In the genomic region with DNA sequence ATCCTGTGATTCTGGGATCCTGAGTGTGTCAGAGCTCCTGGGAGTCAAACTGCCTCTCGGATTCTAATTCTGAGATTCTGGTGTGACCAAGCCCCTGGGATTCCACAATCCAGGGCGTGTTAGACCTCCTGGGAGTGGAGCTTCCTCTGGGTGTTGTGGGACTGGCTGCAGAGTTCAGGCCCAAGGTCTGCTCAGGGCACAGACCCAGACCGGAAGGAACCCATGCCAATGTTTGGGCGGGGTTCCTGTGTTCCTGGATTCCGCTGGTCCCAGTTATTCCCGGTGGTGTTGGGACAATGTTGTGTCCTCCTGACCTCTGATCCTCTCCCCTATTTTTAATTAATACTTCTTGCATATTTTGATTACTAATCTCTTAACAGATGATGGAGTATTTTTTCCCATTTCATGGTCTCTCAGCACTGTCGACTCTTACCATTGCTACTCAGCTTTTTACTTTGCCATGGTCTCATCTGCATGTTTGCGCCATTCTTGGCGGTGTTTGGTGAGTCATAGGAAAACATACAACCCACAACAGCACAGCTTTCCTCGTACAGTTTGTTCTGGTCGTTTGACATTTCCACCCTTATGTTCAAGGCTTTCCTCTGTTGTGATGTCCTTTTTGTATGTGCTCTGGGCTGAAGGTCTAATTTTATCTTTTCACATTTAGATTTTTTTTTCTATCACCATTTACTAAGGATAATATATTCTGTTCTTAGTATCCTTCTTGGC, we compare ENCODE assay signal across 12 mouse cellular contexts. TPM values are rescaled to one million over a fixed set of nuclear protein-coding genes. Genes with fewer than 3 reads are reported as not detected.
DNase-seq lines count a peak whose midpoint lies in the region; ATAC-seq lines count a peak whose summit lies in the region.
"Had no signal": no experiment of that assay in that cellular context is flagged by ENCODE, and none has a peak within 500 bp of the region (broad histone marks: within the 10 kb centered on the region; RNA-seq: fewer than 3 reads in every experiment).

No protein-coding gene starts in this region.

- H3K9me3 ChIP-seq in kidney, embryonic 15.5 days (replicated peaks): no peaks in the 10 kb centered on the region
- H3K9me3 ChIP-seq: neural tube, embryonic 15.5 days had no signal

- no peak overlapping the region for H3K9ac ChIP-seq in kidney, embryonic 15.5 days
- H3K9ac ChIP-seq: neural tube, embryonic 15.5 days had no signal

- no peaks in the 10 kb centered on the region for H3K27me3 ChIP-seq in kidney, embryonic 15.5 days
- H3K27me3 ChIP-seq: neural tube, embryonic 15.5 days had no signal

- H3K4me3 ChIP-seq in kidney, embryonic 15.5 days (replicated peaks): no peak overlapping the region
- H3K4me3 ChIP-seq: neural tube, embryonic 15.5 days had no signal

- H3K36me3 ChIP-seq in kidney, embryonic 15.5 days: 0 out of 2 replicates have a peak, but pooled peaks cover 4% of the 10 kb centered on the region
- H3K36me3 ChIP-seq: neural tube, embryonic 15.5 days had no signal

- no peak for ATAC-seq in kidney, embryonic 15.5 days (replicated peaks; ENCODE audit: low FRiP score)
- ATAC-seq in CD4-positive, CD25-positive, alpha-beta regulatory T cell, adult 4 months: no peak
- ATAC-seq in monocyte, adult 5-6 weeks (replicated peaks; ENCODE audit: insufficient number of reproducible peaks, low FRiP score, low TSS enrichment, poor library complexity, severe bottlenecking): no peak
- ATAC-seq in megakaryocyte, adult 5-6 weeks (ENCODE audit: poor library complexity, severe bottlenecking): no peak

- 80% methylated on average over 11 of the region's 11 CpGs for WGBS in kidney, embryonic 15.5 days

- H3K27ac ChIP-seq in kidney, embryonic 15.5 days: no peak overlapping the region
- H3K27ac ChIP-seq: macrophage; neural tube, embryonic 15.5 days had no signal

- H3K4me2 ChIP-seq in kidney, embryonic 15.5 days: no peak overlapping the region
- H3K4me2 ChIP-seq: neural tube, embryonic 15.5 days had no signal

- H3K4me1 ChIP-seq in kidney, embryonic 15.5 days: no peaks in the 10 kb centered on the region
- H3K4me1 ChIP-seq: neural tube, embryonic 15.5 days had no signal

- peak; percentile 74 for DNase-seq in kidney, adult 18-20 months
- DNase-seq in adrenal gland, postnatal 36 days: peak; percentile 77 to 79
- DNase-seq in kidney, adult 8-10 months: peak; percentile 64 to 67
- peak; percentile 50 for DNase-seq in ovary, postnatal 36 days (ENCODE audit: low spot score)

RNA-seq across cellular contexts. Expression of gene Gm34653, which starts 10.6 kb away (rescaled TPM):
- 0.16 TPM in 1 of 2 replicates, not detected in the other for polyA plus RNA-seq in kidney, embryonic 15.5 days (2015; fragmentation: Nextera tagmentation; extraction: Ambion mirVana)
- not detected for total RNA-seq in adrenal gland, postnatal 36 days (2021)
- polyA plus RNA-seq in CD4-positive, CD25-positive, alpha-beta regulatory T cell, adult 4 months (2017; shearing (Covaris generic)): not detected
- total RNA-seq in monocyte, adult 5-6 weeks (2017): not detected in 3 replicates
- total RNA-seq in megakaryocyte, adult 5-6 weeks (2015): not detected in 2 replicates
- total RNA-seq in megakaryocyte, adult 5-6 weeks (2017): not detected in 2 replicates
- total RNA-seq: layer of hippocampus, postnatal 14 days had no signal
- polyA plus RNA-seq: heart, embryonic 14.5 days; macrophage; neural tube, embryonic 15.5 days had no signal

RNA-seq across cellular contexts. Expression of gene Fbxw2, which starts 17.3 kb away (rescaled TPM):
- polyA plus RNA-seq in kidney, embryonic 15.5 days (2015; fragmentation: Nextera tagmentation; extraction: Ambion mirVana): 79.3 and 82.0 TPM in 2 replicates
- total RNA-seq in adrenal gland, postnatal 36 days (2021): 10 to 100 TPM; 71.5 to 71.6 TPM
- 10 to 100 TPM; 72.6 to 91.8 TPM for polyA plus RNA-seq in CD4-positive, CD25-positive, alpha-beta regulatory T cell, adult 4 months (2017; shearing (Covaris generic))
- total RNA-seq in monocyte, adult 5-6 weeks (2017): 116 to 145 TPM (median 118 TPM) in 3 replicates
- 48.9 and 56.0 TPM in 2 replicates for total RNA-seq in megakaryocyte, adult 5-6 weeks (2015)
- total RNA-seq in megakaryocyte, adult 5-6 weeks (2017): 66.2 TPM in 2 replicates

RNA-seq across cellular contexts. Expression of gene Cutal, which starts 30.8 kb away (rescaled TPM):
- 10.1 and 10.9 TPM in 2 replicates for polyA plus RNA-seq in kidney, embryonic 15.5 days (2015; fragmentation: Nextera tagmentation; extraction: Ambion mirVana)
- under 1 TPM; 0.20 to 0.86 TPM for total RNA-seq in adrenal gland, postnatal 36 days (2021)
- not detected for polyA plus RNA-seq in CD4-positive, CD25-positive, alpha-beta regulatory T cell, adult 4 months (2017; shearing (Covaris generic))
- not detected in 3 replicates for total RNA-seq in monocyte, adult 5-6 weeks (2017)
- total RNA-seq in megakaryocyte, adult 5-6 weeks (2015): not detected in 2 replicates
- total RNA-seq in megakaryocyte, adult 5-6 weeks (2017): not detected in 2 replicates
- polyA plus RNA-seq: macrophage had no signal

RNA-seq across cellular contexts. Expression of gene Psmd5, which starts 31.4 kb away (rescaled TPM):
- 116 and 128 TPM in 2 replicates for polyA plus RNA-seq in kidney, embryonic 15.5 days (2015; fragmentation: Nextera tagmentation; extraction: Ambion mirVana)
- 10 to 100 TPM; 38.4 to 44.6 TPM for total RNA-seq in adrenal gland, postnatal 36 days (2021)
- polyA plus RNA-seq in CD4-positive, CD25-positive, alpha-beta regulatory T cell, adult 4 months (2017; shearing (Covaris generic)): 10 to 100 TPM; 70.7 to 89.2 TPM
- total RNA-seq in monocyte, adult 5-6 weeks (2017): 18.7 to 33.4 TPM (median 20.4 TPM) in 3 replicates
- total RNA-seq in megakaryocyte, adult 5-6 weeks (2015): 40.2 and 51.6 TPM in 2 replicates
- 17.1 and 17.8 TPM in 2 replicates for total RNA-seq in megakaryocyte, adult 5-6 weeks (2017)

RNA-seq across cellular contexts. Expression of gene Rabepk, which starts 43.7 kb away (rescaled TPM):
- polyA plus RNA-seq in kidney, embryonic 15.5 days (2015; fragmentation: Nextera tagmentation; extraction: Ambion mirVana): 36.3 and 42.8 TPM in 2 replicates
- total RNA-seq in adrenal gland, postnatal 36 days (2021): 10 to 100 TPM; 27.6 to 29.7 TPM
- 10 to 100 TPM; 49.8 to 60.5 TPM for polyA plus RNA-seq in CD4-positive, CD25-positive, alpha-beta regulatory T cell, adult 4 months (2017; shearing (Covaris generic))
- total RNA-seq in monocyte, adult 5-6 weeks (2017): 11.9 to 17.3 TPM (median 17.2 TPM) in 3 replicates
- total RNA-seq in megakaryocyte, adult 5-6 weeks (2015): 6.7 and 11.4 TPM in 2 replicates
- 18.5 and 22.8 TPM in 2 replicates for total RNA-seq in megakaryocyte, adult 5-6 weeks (2017)
